Mouse (Mus musculus) cerebellum, adult 2 months (tissue): ENCODE measurements at regions not wholly inside any gene's neighbourhood (a gene's known extent, or its start where the extent isn't known, plus 50 kb on each side); places are given as distances from the start of the nearest gene placed in this dataset.

ENCODE experiments used
- CTCF ChIP-seq: fragments of 200-500 bp; IDR thresholded peaks from 2 replicates; pipeline ENCODE4 v1.5.1; 2011; ENCODE audit warnings: low read depth, mild to moderate bottlenecking, control low read depth, low read length, moderate library complexity, borderline replicate concordance; ENCODE audit not compliant: insufficient read depth
- POLR2A ChIP-seq: fragments of 200-500 bp; IDR thresholded peaks from 2 replicates; pipeline ENCODE4 v1.6.1; 2011; ENCODE audit warnings: low read length, control low read depth, borderline replicate concordance; ENCODE audit not compliant: insufficient read depth

- no peak for TF ChIP-seq CTCF
- TF ChIP-seq POLR2A = no peak
Measured at GRCm38 (mm10) chr12:79961076-79961475, 151.7 kb downstream of the Zfp36l1 start.
